Mouse (Mus musculus) frontal cortex, adult (tissue): ENCODE data around the gene Cpm.
A peak's percentile ranks its signal among the peaks of the same experiment; 100 is the strongest.
"Not testable (repeated sequence)": the region's sequence is repeated elsewhere in the genome, so short reads cannot be mapped to it uniquely, and the experiment has no call there.

Experiments used
- ATAC-seq: cut with Nextera tagmentation; 2 replicates; pipeline ENCODE4 v1.9.2; 2017; ENCODE audit warnings: mild to moderate bottlenecking, moderate library complexity, mixed read lengths; ENCODE audit not compliant: low TSS enrichment

Cpm gene

GRCm38 (mm10) chr10:117724136-117724718 is 94.9 kb downstream of the Cpm start:
- no peak for ATAC-seq

- no peak for ATAC-seq
Measured at GRCm38 (mm10) chr10:117724804-117725361, 95.6 kb downstream of the Cpm start.

- no peak for ATAC-seq
Measured at GRCm38 (mm10) chr10:117725671-117726070, 96.4 kb downstream of the Cpm start.

GRCm38 (mm10) chr10:117726350-117726749 is 97.0 kb downstream of the Cpm start:
- ATAC-seq = no peak

DNA sequence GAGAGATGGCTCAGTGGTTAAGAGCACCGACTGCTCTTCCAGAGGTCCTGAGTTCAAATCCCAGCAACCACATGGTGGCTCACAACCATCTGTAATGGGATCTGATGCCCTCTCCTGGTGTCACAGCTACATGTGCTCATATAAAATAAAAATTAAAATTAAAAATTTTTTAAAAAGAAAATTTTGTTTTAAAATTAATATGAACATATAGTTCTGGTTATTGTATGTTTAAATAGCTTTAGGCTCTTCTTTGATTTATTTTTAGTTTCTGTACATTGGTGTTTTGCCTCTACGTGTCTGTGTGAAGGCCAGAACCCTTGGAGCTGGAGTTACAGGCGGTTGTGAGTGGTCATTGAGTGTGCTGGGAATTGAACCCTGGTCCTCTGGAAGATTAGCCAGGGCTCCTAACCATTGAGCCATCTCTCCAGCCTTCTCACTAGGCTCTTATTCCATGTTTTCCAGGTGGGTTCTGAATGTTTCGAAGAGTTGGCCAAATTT is 97.6 kb downstream of the Cpm start:
- ATAC-seq = no peak

DNA sequence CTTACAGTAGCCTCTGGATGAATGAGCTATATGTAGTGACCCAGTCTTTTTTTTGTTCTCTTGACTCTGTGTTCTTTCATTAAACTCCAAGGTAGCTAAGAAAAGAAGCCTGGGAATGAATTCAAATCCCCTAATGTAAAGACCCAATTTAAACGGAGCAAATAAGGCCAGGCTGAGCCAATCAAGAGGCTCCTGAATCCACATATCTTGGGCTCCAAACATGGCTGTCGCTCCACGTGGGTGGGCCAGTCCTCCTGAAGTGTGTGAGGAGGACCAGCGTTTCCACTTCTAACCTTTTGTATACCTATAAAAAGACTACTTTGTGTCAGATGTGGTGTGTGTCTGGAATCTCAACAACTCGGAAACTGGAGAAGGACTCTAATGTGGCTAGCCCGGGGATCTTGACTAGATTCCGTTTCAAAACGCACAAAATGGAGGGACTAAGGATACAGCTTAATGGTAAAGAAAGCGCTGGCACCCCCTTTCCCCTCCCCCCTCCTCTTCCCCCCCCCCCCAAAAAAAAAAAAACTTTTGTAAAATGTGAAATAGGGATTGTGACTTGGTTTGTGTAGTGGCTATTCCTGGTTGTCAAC is 98.3 kb downstream of the Cpm start:
- ATAC-seq = no peak

DNA sequence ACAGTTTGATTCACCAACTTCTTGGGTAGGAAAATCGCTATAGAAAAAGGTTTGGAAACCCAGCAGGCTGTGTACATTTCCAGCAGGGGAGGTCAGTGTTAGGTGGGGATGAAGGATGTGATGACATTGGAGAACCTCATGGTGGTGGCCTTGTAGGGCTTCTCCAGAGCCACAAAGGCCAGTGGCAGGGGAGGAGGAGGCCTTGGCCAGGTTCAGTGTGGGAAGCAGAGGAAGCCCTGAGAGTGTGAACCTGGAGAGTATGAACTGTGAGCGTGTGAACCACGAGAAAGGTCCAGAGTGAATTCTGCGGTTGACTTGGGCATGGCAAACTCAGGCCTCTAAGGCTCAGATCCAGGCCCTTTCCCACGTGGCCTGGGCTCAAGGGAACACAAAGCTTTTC is 99.3 kb downstream of the Cpm start:
- ATAC-seq = no peak

DNA sequence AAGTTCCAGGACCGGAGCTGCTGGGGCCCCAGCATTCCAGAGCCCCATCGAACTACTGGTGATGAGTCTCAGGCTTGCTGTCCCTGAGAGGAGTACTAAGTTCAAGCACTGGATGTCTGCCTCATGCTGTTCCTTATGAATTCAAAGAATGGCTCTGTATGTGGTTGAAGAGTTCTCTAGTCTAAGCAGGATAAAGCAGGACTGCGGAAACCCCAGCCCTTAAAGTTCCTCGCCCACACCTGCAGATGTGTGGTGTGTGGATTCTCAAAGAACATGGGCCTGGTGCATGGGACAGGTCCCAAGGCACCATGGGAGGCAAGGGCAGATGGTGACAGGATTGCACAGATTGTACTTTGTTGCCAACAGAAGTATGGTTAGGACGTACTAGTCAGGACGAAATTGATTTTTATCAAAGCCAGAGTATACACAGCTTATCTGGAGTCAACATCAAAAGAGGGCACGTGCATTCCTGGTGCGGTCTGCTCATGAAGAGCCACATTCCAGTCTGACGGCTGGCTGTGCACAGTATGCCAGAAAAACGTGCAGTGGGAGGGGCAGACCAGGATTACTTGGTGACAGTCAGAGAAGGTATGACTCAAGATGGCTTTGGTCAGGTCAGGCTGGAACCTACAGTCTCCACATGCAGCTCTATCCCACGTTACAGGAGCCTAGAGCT is 100.0 kb downstream of the Cpm start:
- ATAC-seq = no peak

GRCm38 (mm10) chr10:117730140-117730539 is 100.8 kb downstream of the Cpm start:
- no peak for ATAC-seq

- no peak for ATAC-seq
Measured at GRCm38 (mm10) chr10:117730637-117731203, 101.4 kb downstream of the Cpm start.

DNA sequence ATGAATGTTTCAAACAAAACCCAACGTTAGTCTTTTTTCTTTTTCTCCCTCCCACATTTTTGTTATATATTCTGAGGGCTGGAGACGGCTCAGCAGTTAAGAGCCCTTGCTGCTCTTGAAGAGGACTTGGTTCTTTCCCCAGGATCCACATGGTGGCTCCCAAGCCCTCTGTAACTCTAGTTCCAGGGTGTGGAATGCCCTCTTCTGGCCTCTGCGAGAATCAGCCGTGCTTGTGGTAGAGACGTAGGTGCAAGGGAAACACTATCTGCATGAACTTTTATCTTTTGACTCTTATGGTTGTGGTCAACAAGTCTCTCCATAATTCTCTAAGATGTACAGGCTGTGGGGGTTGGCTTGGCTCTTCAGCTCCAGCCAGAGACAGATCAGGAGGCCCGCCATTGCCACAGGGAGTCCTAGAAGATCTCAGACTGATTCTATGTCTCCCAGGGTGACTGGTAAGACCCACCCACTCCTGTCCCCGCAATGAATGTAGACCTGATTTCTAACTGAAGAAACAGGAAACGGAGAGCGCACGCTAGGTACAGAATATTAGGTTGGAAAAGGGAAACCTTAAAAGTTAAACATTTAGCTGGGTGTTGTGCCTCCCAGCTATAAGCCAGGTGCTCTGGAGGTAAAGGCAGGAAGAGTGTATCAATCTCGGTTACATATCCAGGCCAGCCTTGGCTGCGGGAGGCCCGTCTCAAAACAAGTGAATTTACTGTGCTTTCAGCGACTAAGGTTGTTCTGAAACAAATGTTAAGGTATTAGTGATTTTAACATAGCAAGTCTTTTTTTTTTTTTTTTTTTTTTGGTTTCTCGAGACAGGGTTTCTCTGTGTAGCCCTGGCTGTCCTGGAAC is 102.2 kb downstream of the Cpm start:
- peak; percentile 96 for ATAC-seq

GRCm38 (mm10) chr10:117732184-117732583 is 102.9 kb downstream of the Cpm start:
- ATAC-seq = no peak

GRCm38 (mm10) chr10:117732962-117733592 is 103.8 kb downstream of the Cpm start:
- ATAC-seq = no peak

- not testable (repeated sequence) for ATAC-seq
Measured at GRCm38 (mm10) chr10:117733626-117734025, 104.3 kb downstream of the Cpm start.

- ATAC-seq = not testable (repeated sequence)
Measured at GRCm38 (mm10) chr10:117734104-117734852, 105.0 kb downstream of the Cpm start.

- not testable (repeated sequence) for ATAC-seq
Measured at GRCm38 (mm10) chr10:117735396-117735795, 106.1 kb downstream of the Cpm start.

- no peak for ATAC-seq
Measured at GRCm38 (mm10) chr10:117736573-117736972, 107.3 kb downstream of the Cpm start.
